Mouse (Mus musculus): Measurements from ENCODE around the gene Hist1h2bb.
"Not testable (repeated sequence)": the region's sequence is repeated elsewhere in the genome, so short reads cannot be mapped to it uniquely, and the experiment has no call there.

The Hist1h2bb gene

GRCm38 (mm10) chr13:23746201-23747080 lies at the start of gene Hist1h2bb:
TSS of gene Hist1h2bb (plus strand) at chr13:23746734.
- peak; percentile 90 for DNase-seq

GRCm38 (mm10) chr13:23697491-23698299 lies 48.8 kb upstream of the Hist1h2bb start:
- DNase-seq = peak; percentile 71

- peak; percentile 99 for DNase-seq
Measured at GRCm38 (mm10) chr13:23698300-23698693, 48.2 kb upstream of the Hist1h2bb start, which contains the start of gene Hist1h4c. TSS of gene Hist1h4c (minus strand) at chr13:23698454.

GRCm38 (mm10) chr13:23698996-23699395 lies 47.5 kb upstream of the Hist1h2bb start:
- DNase-seq = no peak

- no peak for DNase-seq
Measured at GRCm38 (mm10) chr13:23699767-23700166, 46.8 kb upstream of the Hist1h2bb start.

- DNase-seq = peak; percentile 91
Measured at GRCm38 (mm10) chr13:23700786-23701520, 45.6 kb upstream of the Hist1h2bb start.

GRCm38 (mm10) chr13:23702220-23702619 lies 44.3 kb upstream of the Hist1h2bb start:
- no peak for DNase-seq

- not testable (repeated sequence) for DNase-seq
Measured at GRCm38 (mm10) chr13:23702801-23703200, 43.7 kb upstream of the Hist1h2bb start.

- no peak for DNase-seq
Measured at GRCm38 (mm10) chr13:23705751-23706356, 40.7 kb upstream of the Hist1h2bb start.

GRCm38 (mm10) chr13:23706771-23707170 lies 39.8 kb upstream of the Hist1h2bb start:
- no peak for DNase-seq

GRCm38 (mm10) chr13:23708041-23708440 lies 38.5 kb upstream of the Hist1h2bb start:
- DNase-seq = no peak

GRCm38 (mm10) chr13:23708654-23709053 lies 37.9 kb upstream of the Hist1h2bb start:
- no peak for DNase-seq

GRCm38 (mm10) chr13:23709714-23710373 lies 36.7 kb upstream of the Hist1h2bb start:
- peak; percentile 35 for DNase-seq

GRCm38 (mm10) chr13:23710374-23711089 lies 36.0 kb upstream of the Hist1h2bb start, which contains the start of gene Hfe:
TSS of gene Hfe (minus strand) at chr13:23710854.
- peak; percentile 53 for DNase-seq

- no peak for DNase-seq
Measured at GRCm38 (mm10) chr13:23716261-23717042, 30.1 kb upstream of the Hist1h2bb start.

- no peak for DNase-seq
Measured at GRCm38 (mm10) chr13:23717176-23717575, 29.4 kb upstream of the Hist1h2bb start.

GRCm38 (mm10) chr13:23717593-23718245 lies 28.8 kb upstream of the Hist1h2bb start:
- not testable (repeated sequence) for DNase-seq

- DNase-seq = no peak
Measured at GRCm38 (mm10) chr13:23724239-23724638, 22.3 kb upstream of the Hist1h2bb start.

- no peak for DNase-seq
Measured at GRCm38 (mm10) chr13:23725213-23725612, 21.3 kb upstream of the Hist1h2bb start.

Data from kidney, adult 9 months (tissue).